Mouse (Mus musculus) stomach, embryonic 14.5 days (tissue): Measurements from ENCODE around the gene Spesp1. TPM values are rescaled to one million over a fixed set of nuclear protein-coding genes. Genes with fewer than 3 reads are reported as not detected.

Experiments used
- ATAC-seq: fragments of 200-750 bp; cut with Nextera tagmentation; 2 replicates; pipeline ENCODE4 v1.8.0; 2017; ENCODE audit warnings: low read depth, moderate TSS enrichment; ENCODE audit not compliant: insufficient number of reproducible peaks, insufficient read depth, low FRiP score
- H3K27ac ChIP-seq: fragments of 300-500 bp; sonication (generic); 2 replicates; pipeline ENCODE4 v1.5.1; 2014; ENCODE audit warnings: mild to moderate bottlenecking, low read length, moderate library complexity, mixed read lengths
- H3K27me3 ChIP-seq: fragments of 300-500 bp; sonication (generic); 2 replicates; pipeline ENCODE4 v1.6.1; 2014; ENCODE audit warnings: low read length, control low read depth, mixed read lengths; ENCODE audit not compliant: control insufficient read depth, insufficient read depth
- H3K36me3 ChIP-seq: fragments of 300-500 bp; sonication (generic); 2 replicates; pipeline ENCODE4 v1.6.1; 2014; ENCODE audit warnings: mild to moderate bottlenecking, control low read depth, low read length, moderate library complexity, mixed read lengths; ENCODE audit not compliant: control insufficient read depth, insufficient read depth
- H3K4me1 ChIP-seq: fragments of 300-500 bp; sonication (generic); 2 replicates; pipeline ENCODE4 v1.6.1; 2014; ENCODE audit warnings: low read length, control low read depth, mixed read lengths; ENCODE audit not compliant: control insufficient read depth, insufficient read depth
- H3K4me2 ChIP-seq: fragments of 300-500 bp; sonication (generic); replicated peaks from 2 replicates; pipeline ENCODE4 v1.6.1; 2014; ENCODE audit warnings: low read depth, low read length, control low read depth
- H3K4me3 ChIP-seq: fragments of 300-500 bp; sonication (generic); 2 replicates; pipeline ENCODE4 v1.5.1; 2014; ENCODE audit warnings: low read depth, low read length, control low read depth
- H3K9ac ChIP-seq: fragments of 300-500 bp; sonication (generic); replicated peaks from 2 replicates; pipeline ENCODE4 v1.6.1; 2014; ENCODE audit warnings: low read depth, mild to moderate bottlenecking, control low read depth, low read length, moderate library complexity, mixed read lengths
- H3K9me3 ChIP-seq: fragments of 300-500 bp; sonication (generic); 2 replicates; pipeline ENCODE4 v1.6.1; 2016; ENCODE audit warnings: low read depth, low read length, control low read depth; ENCODE audit not compliant: control insufficient read depth
- WGBS: fragments of 180-500 bp; shearing (Covaris S2); extraction: QIAGEN DNeasy Blood & Tissue Kit; methylation state at CpG from one replicate; pipeline ENCODE4 v1.1.7; 2014; 5-methylcytosine and 5-hydroxymethylcytosine counted together
- polyA plus RNA-seq: library from polyadenylated mRNA; unstranded; fragments of >200 nt; fragmentation: Nextera tagmentation; extraction: Ambion mirVana; gene quantifications from 2 replicates; pipeline ENCODE4 v1.2.1, GENCODE M21; 2014

The Spesp1 gene
- polyA plus RNA-seq, 1 experiment from 2014 or later, result not detected

GRCm38 (mm10) chr9:62261006-62261405 lies 21.0 kb downstream of the Spesp1 start:
- no peak for ATAC-seq
- Histone ChIP-seq H3K4me3 (no peak overlapping the region), H3K4me1 (peaks cover 4% of the 10 kb centered on the region; the same call in 1 of the 2 replicates), H3K9ac (no peak overlapping the region), H3K9me3 (no peaks in the 10 kb centered on the region), H3K36me3 (no peaks in the 10 kb centered on the region), H3K27me3 (no peaks in the 10 kb centered on the region), H3K4me2 (no peak overlapping the region), H3K27ac (no peak overlapping the region)
- 77% methylated on average over 5 of the region's 5 CpGs for WGBS

DNA sequence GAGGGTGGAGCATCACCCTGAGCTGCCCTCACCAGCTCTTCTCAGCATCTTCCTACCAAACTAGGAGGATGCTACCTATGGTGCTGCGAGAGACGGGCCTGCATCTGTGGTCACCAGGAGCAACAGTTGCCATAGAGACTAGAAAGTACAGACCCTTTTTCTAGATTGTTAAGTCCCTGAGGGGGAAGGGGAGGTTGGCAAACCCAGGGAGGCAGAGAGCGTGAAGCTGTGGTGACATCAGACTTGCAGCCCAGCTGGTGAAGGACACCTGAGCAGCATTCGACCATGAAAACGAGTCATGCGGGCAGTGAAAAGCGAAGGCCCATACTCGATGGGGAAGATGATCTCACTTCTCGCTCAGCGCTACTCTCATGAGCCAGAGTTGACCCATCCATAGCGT lies 24.0 kb downstream of the Spesp1 start:
- H3K9me3 ChIP-seq, result no peaks in the 10 kb centered on the region
- H3K27ac ChIP-seq, result no peak overlapping the region
- 92% methylated on average over 11 of the region's 11 CpGs for WGBS
- H3K4me2 ChIP-seq, result no peak overlapping the region
- H3K27me3 ChIP-seq, result no peaks in the 10 kb centered on the region
- ATAC-seq, result no peak
- no peak overlapping the region for H3K4me3 ChIP-seq
- H3K36me3 ChIP-seq, result no peaks in the 10 kb centered on the region
- H3K9ac ChIP-seq, result no peak overlapping the region
- H3K4me1 ChIP-seq, result peaks cover 4% of the 10 kb centered on the region; the same call in 1 of the 2 replicates

- H3K4me1 ChIP-seq, result peaks cover 4% of the 10 kb centered on the region; the same call in 1 of the 2 replicates
- H3K9ac ChIP-seq, result no peak overlapping the region
- no peaks in the 10 kb centered on the region for H3K36me3 ChIP-seq
- no peak overlapping the region for H3K4me3 ChIP-seq
- H3K27me3 ChIP-seq, result no peaks in the 10 kb centered on the region
- WGBS, result 58% methylated on average over 9 of the region's 9 CpGs
- ATAC-seq, result no peak
- no peak overlapping the region for H3K4me2 ChIP-seq
- peak overlapping the region; percentile 55; the same call in 1 of the 2 replicates for H3K27ac ChIP-seq
- H3K9me3 ChIP-seq, result no peaks in the 10 kb centered on the region
These were observed 26.0 kb downstream of the Spesp1 start for GRCm38 (mm10) chr9:62255896-62256576.

DNA sequence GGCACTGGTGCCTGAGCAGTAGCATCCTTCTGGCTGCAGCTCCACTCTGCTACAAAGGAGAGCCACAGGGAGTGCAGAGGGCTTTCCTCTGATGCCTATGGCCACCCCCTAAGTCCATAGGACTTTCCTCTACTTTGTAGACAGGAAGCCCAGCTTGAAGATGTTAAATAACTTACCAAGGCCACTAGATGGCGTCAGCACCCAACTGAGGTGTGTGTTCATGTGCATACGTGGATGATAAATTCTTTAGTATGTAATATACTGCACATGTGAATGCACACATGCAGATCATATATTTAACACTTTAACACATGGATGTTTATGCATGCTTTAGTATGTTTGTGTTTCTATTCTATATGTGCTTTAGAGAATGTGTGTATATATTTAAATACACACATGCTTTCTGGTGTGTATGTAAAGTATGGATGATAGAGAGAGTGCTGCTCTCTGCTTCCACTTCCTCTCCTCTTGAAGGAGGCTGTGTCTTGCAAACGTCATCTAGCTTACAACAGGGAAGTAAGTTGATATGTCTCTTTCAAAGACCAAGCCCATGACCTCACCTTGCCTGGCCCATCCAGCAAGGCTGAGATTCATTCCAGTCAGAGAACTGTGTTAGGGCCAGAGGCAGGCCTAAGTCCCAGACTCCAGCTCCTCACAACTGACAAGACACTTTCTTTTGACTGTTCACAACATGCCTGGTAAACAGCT lies 28.1 kb downstream of the Spesp1 start:
- Histone ChIP-seq H3K4me2 (no peak overlapping the region), H3K36me3 (no peaks in the 10 kb centered on the region), H3K9ac (no peak overlapping the region), H3K9me3 (no peaks in the 10 kb centered on the region), H3K4me3 (no peak overlapping the region), H3K27ac (no peak overlapping the region), H3K4me1 (peaks cover 4% of the 10 kb centered on the region; the same call in 1 of the 2 replicates), H3K27me3 (no peaks in the 10 kb centered on the region)
- WGBS, result 19% methylated on average over 3 of the region's 3 CpGs
- no peak for ATAC-seq

- no peaks in the 10 kb centered on the region for H3K36me3 ChIP-seq
- ATAC-seq, result no peak
- no peak overlapping the region for H3K4me2 ChIP-seq
- no peak overlapping the region for H3K4me3 ChIP-seq
- no peak overlapping the region for H3K9ac ChIP-seq
- no peaks in the 10 kb centered on the region for H3K27me3 ChIP-seq
- no peaks in the 10 kb centered on the region for H3K9me3 ChIP-seq
- H3K4me1 ChIP-seq, result 0 out of 2 replicates have a peak, but pooled peaks cover 4% of the 10 kb centered on the region
- 89% methylated on average over 4 of the region's 4 CpGs for WGBS
- H3K27ac ChIP-seq, result no peak overlapping the region
These were observed 31.7 kb downstream of the Spesp1 start for GRCm38 (mm10) chr9:62250296-62250695.

GRCm38 (mm10) chr9:62246380-62246942 lies 35.5 kb downstream of the Spesp1 start:
- 29% methylated on average over 4 of the region's 4 CpGs for WGBS
- no peak for ATAC-seq
- peaks cover 15% of the 10 kb centered on the region for H3K4me1 ChIP-seq
- H3K4me2 ChIP-seq, result peak overlapping the region; percentile 21; the same call in 1 of the 2 replicates
- H3K27ac ChIP-seq, result 0 out of 2 replicates have a peak overlapping the region, but pooled peaks have one; percentile 27
- no peaks in the 10 kb centered on the region for H3K36me3 ChIP-seq
- H3K9ac ChIP-seq, result no peak overlapping the region
- H3K9me3 ChIP-seq, result no peaks in the 10 kb centered on the region
- no peak overlapping the region for H3K4me3 ChIP-seq
- H3K27me3 ChIP-seq, result no peaks in the 10 kb centered on the region

DNA sequence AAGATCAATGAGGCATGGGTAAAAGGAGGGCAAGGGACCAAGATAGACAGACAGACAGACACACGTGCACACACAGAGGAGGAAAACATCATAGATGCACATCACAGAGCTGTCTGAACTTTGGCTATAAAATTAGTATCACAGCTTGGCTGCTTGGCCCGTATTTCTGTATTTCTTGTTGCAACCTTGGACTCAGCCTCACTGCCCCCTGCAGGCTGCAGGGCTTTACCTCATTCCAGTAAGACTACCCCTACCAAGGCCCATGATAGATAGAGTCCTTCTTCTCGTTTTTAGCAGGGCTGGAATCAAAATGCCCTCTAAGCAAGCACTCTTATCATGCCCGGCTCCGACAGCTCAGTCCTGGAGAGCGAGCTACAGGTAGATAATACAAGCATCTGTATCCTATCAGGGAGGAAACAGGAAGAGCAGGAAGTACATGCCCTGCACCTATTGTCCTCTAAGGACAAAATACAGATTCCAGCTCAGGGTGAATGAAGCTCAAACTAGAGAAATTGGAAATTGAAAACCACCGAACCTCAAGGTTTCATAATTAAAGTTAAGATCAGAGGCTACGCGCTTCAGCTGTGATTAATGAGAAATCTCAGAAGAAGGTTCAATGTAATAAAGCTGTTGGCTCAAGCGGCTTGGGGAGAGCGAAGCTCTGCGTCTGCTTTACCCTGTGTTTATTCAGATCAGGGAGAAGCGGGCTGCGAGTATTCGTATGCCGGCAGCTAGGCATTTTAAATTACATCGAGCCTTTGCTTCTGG lies 36.2 kb downstream of the Spesp1 start:
- peaks cover 15% of the 10 kb centered on the region for H3K4me1 ChIP-seq
- H3K9ac ChIP-seq, result no peak overlapping the region
- no peaks in the 10 kb centered on the region for H3K9me3 ChIP-seq
- H3K4me2 ChIP-seq, result peak overlapping the region; percentile 21; the same call in 1 of the 2 replicates
- no peak for ATAC-seq
- no peaks in the 10 kb centered on the region for H3K36me3 ChIP-seq
- H3K4me3 ChIP-seq, result no peak overlapping the region
- H3K27ac ChIP-seq, result peak overlapping the region; percentile 56; the same call in 1 of the 2 replicates
- no peaks in the 10 kb centered on the region for H3K27me3 ChIP-seq
- WGBS, result 22% methylated on average over 17 of the region's 17 CpGs

DNA sequence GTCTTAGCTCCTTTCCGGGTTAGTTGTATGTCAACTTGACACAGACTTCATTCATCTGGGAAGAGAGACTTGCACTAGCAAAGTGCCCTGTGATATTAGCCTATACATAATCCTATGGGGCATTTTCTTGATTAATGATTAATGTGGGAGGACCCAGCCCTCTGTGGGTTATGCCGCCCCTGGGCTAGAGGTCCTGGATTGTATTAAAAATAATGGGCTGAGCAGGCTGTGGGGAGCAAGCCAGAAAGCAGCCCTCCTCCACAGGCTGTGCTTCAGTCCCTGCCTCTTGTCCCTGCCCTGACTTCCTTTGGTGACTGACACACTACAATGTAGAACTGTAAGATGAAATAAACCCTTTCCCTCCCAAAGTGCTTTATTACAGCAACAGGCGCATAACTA lies 37.4 kb downstream of the Spesp1 start:
- 38% methylated on average over 3 of the region's 3 CpGs for WGBS
- no peak overlapping the region for H3K27ac ChIP-seq
- no peak overlapping the region for H3K9ac ChIP-seq
- no peaks in the 10 kb centered on the region for H3K36me3 ChIP-seq
- no peaks in the 10 kb centered on the region for H3K27me3 ChIP-seq
- no peak overlapping the region for H3K4me3 ChIP-seq
- ATAC-seq, result no peak
- H3K4me2 ChIP-seq, result no peak overlapping the region; the same call in 1 of the 2 replicates
- no peaks in the 10 kb centered on the region for H3K9me3 ChIP-seq
- H3K4me1 ChIP-seq, result peaks cover 15% of the 10 kb centered on the region
